Mouse (Mus musculus): ENCODE data around the gene Maml1.

DNA sequence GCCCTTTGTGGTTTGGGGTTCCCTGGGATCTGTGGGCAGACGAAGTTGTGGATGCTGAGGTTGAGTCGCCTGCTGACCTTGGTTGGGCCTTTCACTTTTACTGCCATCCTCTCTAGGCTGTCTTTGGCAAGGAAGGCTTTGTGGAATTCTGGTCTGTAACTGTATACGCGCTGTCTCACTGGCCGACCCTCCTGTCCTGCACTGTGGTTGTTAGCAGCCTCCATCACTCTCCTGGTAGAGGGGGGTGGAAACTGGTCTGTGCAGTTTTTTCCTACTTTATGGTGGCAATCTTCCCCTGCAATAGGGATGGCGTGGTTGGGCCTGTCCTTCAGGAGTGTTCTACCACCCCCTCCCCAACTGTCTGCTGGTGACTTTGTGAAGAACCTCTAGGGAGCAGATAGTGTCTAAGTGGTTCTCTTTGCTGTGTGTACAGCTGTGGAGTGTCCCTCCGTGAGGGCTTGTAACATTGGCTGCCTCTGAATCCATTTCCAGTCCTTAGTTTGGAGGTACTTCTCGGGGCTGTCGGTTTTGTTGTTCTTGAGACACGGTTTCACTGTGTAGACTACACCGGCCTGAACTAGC is 39.3 kb downstream of the Maml1 start:
- TF ChIP-seq CTCF (IDR thresholded peaks at IDR 0.05; ENCODE audit: low read depth, low read length) (no peak), TAL1 (conservative IDR thresholded peaks at IDR 0.05; ENCODE audit: low read depth, low read length) (no peak), POLR2AphosphoS5 (IDR thresholded peaks at IDR 0.05; ENCODE audit: insufficient replicate concordance, low read depth, low read length) (no peak), GATA1 (IDR thresholded peaks at IDR 0.05; ENCODE audit: borderline replicate concordance, low read length) (no peak)
